Mouse (Mus musculus) midbrain, embryonic 10.5 days (tissue): ENCODE results near the gene Ppp1r26. TPM values are rescaled to one million over a fixed set of nuclear protein-coding genes. Genes with fewer than 3 reads are reported as not detected.

Experiments
- polyA plus RNA-seq: library from polyadenylated mRNA; unstranded; fragments of >200 nt; fragmentation: Nextera tagmentation; extraction: Ambion mirVana; gene quantifications from 2 replicates; pipeline ENCODE4 v1.2.1, GENCODE M21; 2016

Ppp1r26 gene
- polyA plus RNA-seq, 1 experiment from 2014 or later = 4.9 TPM

Other genes with a start within 250 kb of the Ppp1r26 start
- 0.94 and 1.1 TPM in 2 replicates for gene 1700007K13Rik, start 19.5 kb downstream of the Ppp1r26 start, polyA plus RNA-seq
- gene Mrps2, start 21.3 kb downstream of the Ppp1r26 start, polyA plus RNA-seq = 61.4 and 67.8 TPM in 2 replicates
- gene Gbgt1, start 50.1 kb downstream of the Ppp1r26 start, polyA plus RNA-seq = not detected in 2 replicates
- 0.49 TPM in 1 of 2 replicates, not detected in the other for gene Gm10134, start 59.3 kb downstream of the Ppp1r26 start, polyA plus RNA-seq
- 31.5 and 45.6 TPM in 2 replicates for gene Ralgds, start 66.3 kb downstream of the Ppp1r26 start, polyA plus RNA-seq
- gene Cel, start 116.6 kb downstream of the Ppp1r26 start, polyA plus RNA-seq = not detected in 2 replicates
- 58.1 and 61.3 TPM in 2 replicates for gene Gtf3c5, start 137.0 kb downstream of the Ppp1r26 start, polyA plus RNA-seq
- gene Gfi1b, start 175.2 kb downstream of the Ppp1r26 start, polyA plus RNA-seq = 4.3 and 4.5 TPM in 2 replicates
- 21.7 and 25.7 TPM in 2 replicates for gene Tsc1, start 194.4 kb downstream of the Ppp1r26 start, polyA plus RNA-seq